Mouse (Mus musculus) ES-E14 (cell line): ENCODE measurements around the gene Nek7.

Experiments used
- CHD2 ChIP-seq: IDR thresholded peaks from 2 replicates; pipeline ENCODE4 v1.6.1; 2014; ENCODE audit warnings: mild to moderate bottlenecking, low read depth, low read length, inconsistent platforms
- HCFC1 ChIP-seq: IDR thresholded peaks from 2 replicates; pipeline ENCODE4 v1.6.1; 2012; ENCODE audit warnings: low read length, inconsistent platforms, borderline replicate concordance; ENCODE audit not compliant: insufficient read depth
- MAFK ChIP-seq: IDR thresholded peaks from 2 replicates; pipeline ENCODE4 v1.6.1; 2014; ENCODE audit warnings: mild to moderate bottlenecking, low read depth, low read length, inconsistent platforms; ENCODE audit not compliant: insufficient read depth
- ZC3H11A ChIP-seq: IDR thresholded peaks from 2 replicates; pipeline ENCODE4 v1.6.1; 2012; ENCODE audit warnings: low read depth, mild to moderate bottlenecking, inconsistent platforms, low read length, borderline replicate concordance
- ZNF384 ChIP-seq: IDR thresholded peaks from 2 replicates; pipeline ENCODE4 v1.6.1; 2012; ENCODE audit warnings: low read depth, low read length, inconsistent platforms

DNA sequence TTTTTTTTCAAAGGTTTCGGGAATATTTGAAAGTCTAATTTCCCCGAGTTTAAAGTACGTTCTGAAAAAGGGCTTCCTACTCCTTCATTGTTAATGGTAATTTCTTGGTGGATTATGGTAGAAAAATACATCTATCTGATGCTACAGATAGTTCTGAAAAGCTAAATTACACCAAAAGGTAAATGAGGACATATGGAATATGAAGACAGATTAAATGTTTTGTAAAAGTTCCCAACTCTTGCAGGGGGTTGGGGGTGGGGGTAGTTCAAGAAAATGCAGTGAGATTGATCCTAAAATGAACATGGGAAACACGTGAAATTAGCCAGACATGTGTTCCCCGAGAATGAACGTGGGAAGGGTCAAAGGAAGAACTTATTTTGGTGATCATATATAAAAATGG lies 119.2 kb downstream of the Nek7 start:
- TF ChIP-seq ZNF384 (no peak), HCFC1 (no peak), ZC3H11A (no peak), CHD2 (no peak), MAFK (no peak)
